Mouse (Mus musculus): ENCODE data around the gene Tmem108. TPM values are rescaled to one million over a fixed set of nuclear protein-coding genes. Genes with fewer than 3 reads are reported as not detected.
A peak's percentile ranks its signal among the peaks of the same experiment; 100 is the strongest.

Gene Tmem108
- polyA plus RNA-seq, 1 experiment from 2014 or later: 41.5 TPM

DNA sequence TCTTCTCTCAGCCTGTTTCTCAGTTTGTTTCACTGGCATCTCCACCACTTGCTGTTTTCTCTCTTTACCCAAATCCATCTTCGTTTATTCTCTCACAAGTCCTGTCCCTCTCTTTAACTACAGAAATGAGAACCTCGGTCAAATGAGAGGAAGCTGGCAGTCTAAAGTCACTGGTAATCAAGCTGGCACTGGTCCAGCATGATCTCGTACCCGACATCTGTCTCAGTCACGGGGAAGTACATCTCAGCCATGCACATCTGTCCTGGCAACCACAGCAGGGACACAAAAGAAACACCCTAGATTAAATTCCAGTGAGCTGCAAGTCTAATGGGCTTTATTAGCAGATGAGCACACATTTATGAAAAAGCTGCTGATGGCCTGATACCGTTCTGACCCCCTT is 206.3 kb downstream of the Tmem108 start:
- no peak overlapping the region for H3K4me3 ChIP-seq
- no peaks in the 10 kb centered on the region for H3K36me3 ChIP-seq (ENCODE audit: poor library complexity, severe bottlenecking)
- H3K4me1 ChIP-seq: peaks cover 78% of the 10 kb centered on the region
- no peak overlapping the region for H3K9ac ChIP-seq
- H3K9me3 ChIP-seq (replicated peaks): no peaks in the 10 kb centered on the region
- H3K27me3 ChIP-seq: peaks cover 50% of the 10 kb centered on the region
- ATAC-seq: no peak
- H3K4me2 ChIP-seq: no peak overlapping the region
- H3K27ac ChIP-seq: peak overlapping the region; percentile 42
- 32% methylated on average over 6 of the region's 6 CpGs for WGBS

DNA sequence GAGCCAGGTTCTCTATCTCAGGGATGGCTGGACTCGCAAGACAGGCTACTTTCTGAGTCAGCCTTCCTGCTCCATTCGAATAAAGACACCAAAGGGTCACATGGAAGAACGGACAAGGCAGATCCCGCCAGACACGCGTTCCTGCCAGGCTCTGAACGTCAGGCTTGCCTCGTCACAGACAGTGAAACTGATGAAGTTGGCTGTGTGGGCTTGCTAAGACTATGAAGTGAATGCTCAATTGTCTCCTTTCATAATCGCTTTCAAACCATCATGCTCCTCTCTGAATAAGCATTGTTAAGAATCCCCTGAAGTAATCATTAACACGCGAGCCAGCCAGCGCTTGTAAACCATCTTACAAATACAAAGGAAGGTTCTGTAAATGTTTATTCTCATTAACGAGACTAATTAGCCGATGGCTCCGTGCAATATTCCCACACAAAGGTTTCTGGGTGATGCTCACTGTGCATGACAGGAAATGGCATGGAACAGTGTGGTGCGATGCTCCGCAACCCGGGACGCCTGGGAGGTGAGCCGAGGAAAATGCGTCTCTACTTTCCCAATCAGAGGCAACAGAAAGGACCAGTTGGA is 210.9 kb downstream of the Tmem108 start:
- WGBS: 5% methylated on average over 21 of the region's 21 CpGs
- Histone ChIP-seq H3K36me3 (ENCODE audit: poor library complexity, severe bottlenecking) (no peaks in the 10 kb centered on the region), H3K4me2 (peak overlapping the region; percentile 40), H3K27ac (peak overlapping the region; percentile 45; the same call in 1 of the 2 replicates), H3K27me3 (peaks cover 58% of the 10 kb centered on the region), H3K4me1 (peaks cover 69% of the 10 kb centered on the region), H3K9ac (peak overlapping the region; percentile 4; the same call in 1 of the 2 replicates), H3K9me3 (replicated peaks) (no peaks in the 10 kb centered on the region), H3K4me3 (0 out of 2 replicates have a peak overlapping the region, but pooled peaks have one; percentile 5)
- peak; percentile 71 for ATAC-seq

DNA sequence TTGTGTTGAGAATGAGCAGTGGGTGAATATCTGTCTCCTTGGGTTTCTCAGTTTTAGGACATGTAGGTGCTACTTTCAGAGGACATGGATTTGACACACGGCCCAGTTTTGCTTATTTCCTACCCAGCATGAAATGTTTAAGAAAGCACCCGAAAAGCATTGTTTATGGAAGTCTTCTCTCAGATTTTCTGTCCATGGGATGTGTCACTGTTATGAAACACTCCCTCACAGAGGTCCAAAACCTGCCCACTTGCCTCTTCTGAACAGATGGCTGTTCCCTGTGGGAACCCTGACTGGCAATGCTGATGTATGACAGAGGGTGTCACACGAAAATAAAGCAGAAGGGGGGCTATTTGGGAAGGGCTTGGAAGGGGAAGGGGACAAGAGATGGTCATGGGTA is 212.5 kb downstream of the Tmem108 start:
- Histone ChIP-seq H3K27me3 (peaks cover 43% of the 10 kb centered on the region), H3K9me3 (replicated peaks) (no peaks in the 10 kb centered on the region), H3K4me1 (peaks cover 76% of the 10 kb centered on the region), H3K27ac (no peak overlapping the region; the same call in 1 of the 2 replicates), H3K4me3 (no peak overlapping the region), H3K36me3 (ENCODE audit: poor library complexity, severe bottlenecking) (no peaks in the 10 kb centered on the region), H3K9ac (no peak overlapping the region), H3K4me2 (no peak overlapping the region)
- no peak for ATAC-seq
- 70% methylated on average over 3 of the region's 3 CpGs for WGBS

DNA sequence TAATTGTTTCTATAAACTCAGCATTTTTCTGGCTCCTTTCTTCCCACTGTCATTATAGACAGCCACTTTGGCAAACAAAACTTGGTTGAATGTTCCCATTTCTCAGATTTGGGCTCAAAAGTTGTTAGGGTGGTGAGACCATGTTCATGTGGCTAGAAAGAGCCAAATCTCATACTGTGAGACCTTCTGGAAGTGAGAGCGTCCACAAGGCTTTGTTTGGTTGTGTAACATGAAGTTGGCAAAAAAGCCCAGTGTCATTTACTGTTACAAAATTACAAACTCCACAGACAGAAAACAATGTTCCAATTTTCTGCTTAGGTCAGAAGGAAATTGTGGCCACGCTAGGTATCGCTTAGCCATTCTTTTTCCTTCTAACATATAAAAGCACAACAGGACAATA is 213.0 kb downstream of the Tmem108 start:
- Histone ChIP-seq H3K36me3 (ENCODE audit: poor library complexity, severe bottlenecking) (no peaks in the 10 kb centered on the region), H3K27me3 (peaks cover 38% of the 10 kb centered on the region), H3K4me2 (no peak overlapping the region), H3K9ac (no peak overlapping the region), H3K27ac (no peak overlapping the region), H3K9me3 (replicated peaks) (no peaks in the 10 kb centered on the region), H3K4me1 (peaks cover 82% of the 10 kb centered on the region), H3K4me3 (no peak overlapping the region)
- no peak for ATAC-seq
- 89% methylated on average over 3 of the region's 3 CpGs for WGBS

DNA sequence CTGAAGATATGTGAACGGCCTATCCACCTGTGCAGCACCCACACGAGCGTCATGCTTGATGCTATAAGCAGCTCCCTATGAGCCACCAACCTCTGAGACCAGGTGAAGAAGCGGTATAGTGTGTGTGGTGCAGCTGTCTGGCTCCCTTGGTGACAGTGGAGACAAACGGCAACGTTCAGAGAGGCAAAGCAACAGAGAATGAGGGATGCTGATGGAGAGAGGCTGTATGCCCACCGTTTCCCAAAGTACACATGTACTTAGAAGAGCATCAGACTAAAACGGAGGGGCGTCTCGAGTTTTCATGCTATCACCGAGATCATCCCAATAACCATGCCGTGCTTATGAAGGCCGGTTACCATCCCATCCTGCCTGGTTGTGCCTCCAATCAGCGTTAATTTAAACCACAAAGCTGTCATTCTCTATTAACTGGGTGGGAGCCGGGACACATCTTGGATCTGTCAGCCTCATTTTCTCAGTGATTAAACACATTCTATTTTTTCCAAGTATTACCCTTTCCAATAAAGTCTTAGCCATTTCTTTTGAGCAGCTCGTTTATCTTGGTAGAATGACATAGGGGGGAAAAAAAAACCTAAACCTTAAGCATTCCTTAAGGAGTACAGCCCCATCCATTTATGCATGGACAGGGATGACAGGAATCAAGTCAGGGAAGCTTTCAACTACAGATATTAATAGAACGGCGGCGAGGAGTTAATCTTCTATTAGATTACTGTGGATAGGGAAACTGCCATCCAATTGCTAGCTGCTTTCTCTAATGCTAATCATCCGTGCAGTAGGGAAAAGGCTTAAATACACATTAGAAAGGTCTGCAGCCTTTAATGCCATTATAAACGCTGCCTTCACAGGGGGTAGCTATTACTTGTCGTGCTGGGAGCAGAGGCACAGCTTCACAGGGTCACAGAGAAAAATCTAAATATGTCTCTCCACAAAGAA is 214.7 kb downstream of the Tmem108 start:
- Histone ChIP-seq H3K4me1 (peaks cover 72% of the 10 kb centered on the region), H3K9ac (0 out of 2 replicates have a peak overlapping the region, but pooled peaks have one; percentile 18), H3K36me3 (ENCODE audit: poor library complexity, severe bottlenecking) (no peaks in the 10 kb centered on the region), H3K4me2 (peak overlapping the region; percentile 41), H3K4me3 (no peak overlapping the region), H3K27ac (peak overlapping the region; percentile 82), H3K9me3 (replicated peaks) (no peaks in the 10 kb centered on the region), H3K27me3 (peaks cover 23% of the 10 kb centered on the region)
- ATAC-seq: peak; percentile 17; the same call in 1 of the 2 replicates
- WGBS: 28% methylated on average over 22 of the region's 22 CpGs

DNA sequence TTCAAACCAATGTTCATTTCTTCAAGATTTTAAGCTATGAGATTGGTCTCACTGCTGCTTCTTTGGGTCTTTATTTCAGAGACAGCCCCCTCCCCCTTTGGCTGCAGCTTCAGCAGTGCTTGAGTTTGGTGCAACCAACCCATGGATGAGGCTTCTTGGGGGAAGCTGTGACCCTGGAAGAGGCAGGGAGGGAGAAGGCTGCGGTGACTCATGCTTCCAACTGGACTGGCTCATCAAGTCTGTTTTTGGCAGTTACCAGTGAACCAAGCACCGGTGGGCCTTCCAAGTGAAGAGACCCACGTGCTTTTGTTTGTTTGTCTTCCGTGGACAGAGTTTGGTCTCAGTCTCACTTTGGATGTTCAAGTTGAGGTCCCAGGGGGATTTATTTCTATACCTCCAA is 215.9 kb downstream of the Tmem108 start:
- Histone ChIP-seq H3K27ac (0 out of 2 replicates have a peak overlapping the region, but pooled peaks have one; percentile 32), H3K4me3 (no peak overlapping the region), H3K36me3 (ENCODE audit: poor library complexity, severe bottlenecking) (no peaks in the 10 kb centered on the region), H3K4me2 (no peak overlapping the region), H3K9ac (no peak overlapping the region), H3K27me3 (peaks cover 17% of the 10 kb centered on the region), H3K9me3 (replicated peaks) (no peaks in the 10 kb centered on the region), H3K4me1 (peaks cover 65% of the 10 kb centered on the region)
- ATAC-seq: no peak
- 93% methylated on average over 4 of the region's 4 CpGs for WGBS

DNA sequence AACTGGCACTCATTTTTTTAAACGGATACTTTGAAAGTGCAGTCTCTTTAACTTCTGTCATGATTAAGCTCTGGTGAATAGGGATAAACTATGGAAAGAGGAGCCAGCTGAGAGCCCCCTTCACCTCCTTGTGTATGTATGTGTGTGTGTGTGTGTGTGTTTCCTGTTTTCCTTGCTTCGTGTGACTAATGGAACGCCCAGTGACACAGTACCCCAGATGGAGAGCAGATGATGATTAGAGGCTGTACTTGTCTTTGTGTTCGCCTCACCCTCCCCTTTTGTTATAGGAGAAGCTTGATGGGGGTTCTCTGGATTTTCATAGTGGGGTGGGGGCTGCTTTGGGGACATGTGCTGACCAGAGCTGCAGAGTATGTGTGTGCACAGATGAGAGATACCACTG is 216.4 kb downstream of the Tmem108 start:
- ATAC-seq: no peak
- H3K4me1 ChIP-seq: peaks cover 60% of the 10 kb centered on the region

DNA sequence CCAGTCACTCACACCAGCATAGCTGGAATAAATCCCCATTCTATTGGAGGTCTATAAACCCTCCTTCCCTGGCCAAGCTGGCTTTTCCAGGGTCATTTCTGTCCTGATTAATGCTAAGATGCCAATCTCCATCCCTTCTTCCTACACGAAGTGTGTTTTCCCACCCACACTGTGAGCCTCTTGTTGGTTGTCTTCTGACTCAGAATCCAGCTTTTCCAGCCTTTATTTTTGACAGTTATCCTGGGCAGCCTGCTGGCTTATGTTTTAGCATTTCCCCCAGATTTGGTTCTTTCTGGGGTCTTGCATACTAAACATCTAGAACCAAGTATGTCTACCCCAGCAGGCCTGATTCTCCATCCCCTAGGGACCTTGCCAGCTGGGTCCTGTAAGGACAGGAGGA is 217.0 kb downstream of the Tmem108 start:
- WGBS: 72% methylated on average over 1 of the region's 1 CpGs

More for the DNA sequence above, 216.4 kb downstream of the Tmem108 start:
- Histone ChIP-seq H3K4me3 (no peak overlapping the region), H3K9ac (no peak overlapping the region), H3K27ac (peak overlapping the region; percentile 32; the same call in 1 of the 2 replicates), H3K27me3 (peaks cover 17% of the 10 kb centered on the region), H3K9me3 (replicated peaks) (no peaks in the 10 kb centered on the region), H3K4me2 (no peak overlapping the region), H3K36me3 (ENCODE audit: poor library complexity, severe bottlenecking) (no peaks in the 10 kb centered on the region)
- WGBS: 60% methylated on average over 4 of the region's 4 CpGs

DNA sequence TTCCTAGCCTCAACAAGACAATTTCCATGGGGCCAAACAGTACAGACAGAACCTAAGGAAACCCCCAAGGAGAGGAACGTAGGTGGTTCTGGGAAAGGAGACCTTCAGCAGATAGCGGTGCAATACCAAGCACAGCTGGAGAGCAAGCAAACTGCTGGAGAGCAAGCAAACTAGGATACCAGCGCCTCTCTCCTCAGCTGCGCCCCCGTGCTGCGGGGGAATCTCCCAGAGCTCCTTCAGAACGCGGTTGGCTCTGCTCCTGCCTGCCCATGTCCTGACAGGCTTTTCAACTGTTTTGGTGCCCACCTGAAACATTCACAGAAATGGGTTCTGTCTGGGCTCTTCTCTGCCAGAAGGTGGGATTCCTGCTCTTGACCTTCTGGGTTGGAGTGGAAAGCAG is 221.1 kb downstream of the Tmem108 start:
- no peaks in the 10 kb centered on the region; the same call in 1 of the 2 replicates for H3K27me3 ChIP-seq
- H3K9ac ChIP-seq: no peak overlapping the region
- no peak overlapping the region for H3K4me3 ChIP-seq
- no peak overlapping the region for H3K4me2 ChIP-seq
- no peak for ATAC-seq
- no peaks in the 10 kb centered on the region for H3K36me3 ChIP-seq (ENCODE audit: poor library complexity, severe bottlenecking)
- H3K4me1 ChIP-seq: peaks cover 65% of the 10 kb centered on the region
- no peaks in the 10 kb centered on the region for H3K9me3 ChIP-seq (replicated peaks)
- 86% methylated on average over 8 of the region's 8 CpGs for WGBS
- no peak overlapping the region for H3K27ac ChIP-seq

More for the DNA sequence above, 217.0 kb downstream of the Tmem108 start:
- no peak for ATAC-seq
- no peak overlapping the region for H3K9ac ChIP-seq
- H3K36me3 ChIP-seq (ENCODE audit: poor library complexity, severe bottlenecking): no peaks in the 10 kb centered on the region
- no peak overlapping the region for H3K4me3 ChIP-seq
- H3K9me3 ChIP-seq (replicated peaks): no peaks in the 10 kb centered on the region
- peaks cover 66% of the 10 kb centered on the region for H3K4me1 ChIP-seq
- no peak overlapping the region for H3K4me2 ChIP-seq
- H3K27ac ChIP-seq: no peak overlapping the region; the same call in 1 of the 2 replicates
- peaks cover 13% of the 10 kb centered on the region; the same call in 1 of the 2 replicates for H3K27me3 ChIP-seq

DNA sequence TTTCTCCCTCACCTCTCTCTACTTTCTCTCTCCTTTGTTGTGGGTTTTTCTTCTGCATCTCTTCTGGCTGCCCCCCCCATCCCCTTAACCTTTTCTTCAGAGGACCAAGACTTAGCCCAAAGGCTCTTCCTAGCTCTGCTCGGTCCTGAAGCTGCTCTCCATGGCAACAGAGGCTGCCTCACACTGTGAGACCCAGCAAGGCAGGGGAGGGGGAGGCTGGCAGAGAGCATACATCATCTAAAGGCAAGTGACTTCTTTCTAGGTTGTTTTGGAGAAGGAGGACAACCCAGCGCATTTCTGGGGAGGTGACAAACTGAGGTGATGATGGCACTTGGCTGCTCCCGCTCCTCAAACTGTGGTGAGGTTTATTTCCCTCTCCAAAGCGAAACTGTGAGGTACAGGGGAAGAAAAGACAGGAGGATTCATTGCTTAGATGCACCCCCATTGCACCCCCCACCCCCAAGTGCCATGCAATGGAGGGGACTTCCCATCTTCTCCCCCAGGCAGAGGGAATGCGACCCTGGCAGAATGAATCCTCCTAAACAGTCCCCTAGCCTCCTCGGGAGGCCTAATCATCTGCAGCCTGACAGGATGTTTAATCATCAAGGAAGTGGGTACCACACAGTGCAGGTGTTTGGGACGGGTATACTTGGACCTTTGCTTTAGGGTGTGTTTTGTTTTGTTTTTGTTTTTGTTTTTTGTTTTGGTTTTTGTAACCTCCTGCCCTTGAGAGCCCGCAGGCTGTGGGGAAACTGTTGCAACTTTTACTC is 223.4 kb downstream of the Tmem108 start:
- ATAC-seq: peak; percentile 86
- WGBS: 27% methylated on average over 8 of the region's 8 CpGs
- peak overlapping the region; percentile 61 for H3K27ac ChIP-seq
- no peaks in the 10 kb centered on the region for H3K36me3 ChIP-seq (ENCODE audit: poor library complexity, severe bottlenecking)
- no peaks in the 10 kb centered on the region; the same call in 1 of the 2 replicates for H3K27me3 ChIP-seq
- no peaks in the 10 kb centered on the region for H3K9me3 ChIP-seq (replicated peaks)
- peak overlapping the region; percentile 17; the same call in 1 of the 2 replicates for H3K4me2 ChIP-seq
- H3K9ac ChIP-seq: peak overlapping the region; percentile 46; the same call in 1 of the 2 replicates
- no peak overlapping the region for H3K4me3 ChIP-seq
- peaks cover 57% of the 10 kb centered on the region for H3K4me1 ChIP-seq

DNA sequence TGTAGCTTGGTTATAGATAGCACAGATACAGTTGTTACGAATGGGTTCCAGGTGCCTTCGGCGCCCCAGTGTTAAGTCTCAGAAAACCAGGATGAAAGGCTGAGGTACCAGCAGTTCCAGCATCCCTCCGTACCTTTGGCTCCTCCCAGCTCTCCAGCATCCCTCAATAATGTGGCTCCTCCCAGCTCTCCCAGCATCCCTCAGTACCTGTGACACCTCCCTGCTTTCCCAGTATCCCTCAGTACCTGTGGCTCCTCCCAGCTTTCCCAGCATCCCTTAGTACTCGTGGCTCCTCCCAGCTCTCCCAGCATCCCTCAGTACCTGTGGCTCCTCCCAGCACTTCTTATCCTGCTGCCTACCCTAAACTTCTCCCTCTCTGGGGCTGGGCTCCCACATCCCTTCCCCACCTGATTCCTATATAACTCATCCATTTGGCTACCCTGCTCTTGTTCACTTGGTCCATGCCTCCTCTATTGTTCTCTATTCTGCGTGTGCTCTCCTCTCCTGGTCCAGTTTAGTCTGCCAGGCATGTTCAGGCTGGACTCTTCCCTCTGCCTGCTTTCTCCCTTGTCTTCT is 225.5 kb downstream of the Tmem108 start:
- Histone ChIP-seq H3K4me1 (peaks cover 53% of the 10 kb centered on the region), H3K4me3 (no peak overlapping the region), H3K27ac (no peak overlapping the region; the same call in 1 of the 2 replicates)

More for the DNA sequence above, 225.5 kb downstream of the Tmem108 start:
- no peak for ATAC-seq
- WGBS: 83% methylated on average over 6 of the region's 6 CpGs
- no peak overlapping the region for H3K4me2 ChIP-seq
- no peaks in the 10 kb centered on the region; the same call in 1 of the 2 replicates for H3K27me3 ChIP-seq
- no peaks in the 10 kb centered on the region for H3K36me3 ChIP-seq (ENCODE audit: poor library complexity, severe bottlenecking)
- H3K9me3 ChIP-seq (replicated peaks): 0 out of 2 replicates have a peak, but pooled peaks cover 4% of the 10 kb centered on the region
- no peak overlapping the region for H3K9ac ChIP-seq

Data from forebrain, embryonic 13.5 days (tissue).